Mouse (Mus musculus) heart, embryonic 16.5 days (tissue): ENCODE results near the gene Krtap19-1. TPM values are rescaled to one million over a fixed set of nuclear protein-coding genes. Genes with fewer than 3 reads are reported as not detected.

Experiments used
- ATAC-seq: fragments of 200-750 bp; cut with Nextera tagmentation; replicated peaks from 2 replicates; pipeline ENCODE4 v1.8.0; 2017; ENCODE audit warnings: moderate number of reproducible peaks; ENCODE audit not compliant: insufficient read depth, low FRiP score; ENCODE audit errors: extremely low read depth
- H3K27ac ChIP-seq: fragments of 300-500 bp; sonication (generic); 2 replicates; pipeline ENCODE4 v1.5.1; 2014; ENCODE audit warnings: mild to moderate bottlenecking, low read length, control low read depth, moderate library complexity
- H3K27me3 ChIP-seq: fragments of 300-500 bp; sonication (generic); 2 replicates; pipeline ENCODE4 v1.6.1; 2014; ENCODE audit warnings: low read length, mixed read lengths; ENCODE audit not compliant: control insufficient read depth, insufficient read depth
- H3K36me3 ChIP-seq: fragments of 300-500 bp; sonication (generic); 2 replicates; pipeline ENCODE4 v1.6.1; 2014; ENCODE audit not compliant: control insufficient read depth, insufficient read depth
- H3K4me1 ChIP-seq: fragments of 300-500 bp; sonication (generic); 2 replicates; pipeline ENCODE4 v1.6.1; 2014; ENCODE audit warnings: low read length, mixed read lengths; ENCODE audit not compliant: control insufficient read depth, insufficient read depth
- H3K4me2 ChIP-seq: fragments of 300-500 bp; sonication (generic); 2 replicates; pipeline ENCODE4 v1.6.1; 2014; ENCODE audit warnings: low read depth, mild to moderate bottlenecking, control low read depth, low read length
- H3K4me3 ChIP-seq: fragments of 300-500 bp; sonication (generic); 2 replicates; pipeline ENCODE4 v1.5.1; 2014; ENCODE audit warnings: mild to moderate bottlenecking, control low read depth, low read length
- H3K9ac ChIP-seq: fragments of 300-500 bp; sonication (generic); 2 replicates; pipeline ENCODE4 v1.6.1; 2014; ENCODE audit warnings: low read length, control low read depth
- H3K9me3 ChIP-seq: fragments of 300-500 bp; sonication (generic); replicated peaks from 2 replicates; pipeline ENCODE4 v1.6.1; 2016; ENCODE audit warnings: low read length; ENCODE audit not compliant: control insufficient read depth
- WGBS: fragments of 180-500 bp; shearing (Covaris S2); extraction: QIAGEN DNeasy Blood & Tissue Kit; methylation state at CpG from one replicate; pipeline ENCODE4 v1.1.7; 2014; 5-methylcytosine and 5-hydroxymethylcytosine counted together
- polyA plus RNA-seq: library from polyadenylated mRNA; unstranded; fragments of >200 nt; fragmentation: Nextera tagmentation; extraction: Ambion mirVana; gene quantifications from 2 replicates; pipeline ENCODE4 v1.2.1, GENCODE M21; 2015

Krtap19-1 gene
- not detected in 2 replicates for polyA plus RNA-seq

GRCm38 (mm10) chr16:88869311-88869710 lies at the start of gene Krtap19-1:
Gene Krtap19-1 (minus strand): TSS chr16:88869411.
- Histone ChIP-seq H3K36me3 (no peaks in the 10 kb centered on the region), H3K27ac (no peak within 1 kb of the TSS), H3K27me3 (no peaks in the 10 kb centered on the region), H3K4me3 (no peak within 1 kb of the TSS), H3K9me3 (no peaks in the 10 kb centered on the region), H3K4me2 (no peak within 1 kb of the TSS), H3K4me1 (no peaks in the 10 kb centered on the region), H3K9ac (no peak within 1 kb of the TSS)
- 78% methylated on average over 6 of the region's 6 CpGs for WGBS
- ATAC-seq, result no peak

- no peaks in the 10 kb centered on the region for H3K9me3 ChIP-seq
- H3K27ac ChIP-seq, result no peak within 1 kb of the TSS
- no peak within 1 kb of the TSS for H3K4me2 ChIP-seq
- H3K4me3 ChIP-seq, result no peak within 1 kb of the TSS
- 80% methylated on average over 6 of the region's 6 CpGs for WGBS
- no peaks in the 10 kb centered on the region for H3K36me3 ChIP-seq
- no peaks in the 10 kb centered on the region for H3K4me1 ChIP-seq
- H3K9ac ChIP-seq, result no peak within 1 kb of the TSS
- ATAC-seq, result no peak
- no peaks in the 10 kb centered on the region for H3K27me3 ChIP-seq
Observed at GRCm38 (mm10) chr16:88896357-88896756, 27.1 kb upstream of the Krtap19-1 start, which contains the start of gene Krtap19-5. Gene Krtap19-5 (minus strand): TSS chr16:88896457.

DNA sequence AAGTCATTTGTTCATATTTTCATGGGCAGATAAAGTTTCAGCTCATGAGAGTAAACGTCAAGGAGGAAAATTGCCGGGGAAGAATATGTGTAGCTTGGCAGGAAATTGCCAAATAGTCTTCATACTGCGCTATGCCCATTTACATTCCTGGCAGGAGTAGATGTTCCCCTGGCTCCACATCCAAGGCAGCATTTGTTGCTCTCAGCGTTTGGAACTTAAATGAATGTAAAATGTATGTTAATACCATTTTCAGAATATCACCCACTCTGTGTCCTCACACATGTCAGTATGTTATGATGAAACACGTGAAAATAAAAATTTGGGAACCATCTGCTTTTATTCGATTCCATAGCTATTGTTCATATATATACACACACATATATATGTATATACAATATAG lies 17.7 kb upstream of the Krtap19-1 start:
- Histone ChIP-seq H3K4me3 (no peak overlapping the region), H3K4me1 (no peaks in the 10 kb centered on the region), H3K27ac (no peak overlapping the region), H3K36me3 (no peaks in the 10 kb centered on the region), H3K9me3 (no peaks in the 10 kb centered on the region), H3K27me3 (no peaks in the 10 kb centered on the region), H3K4me2 (no peak overlapping the region), H3K9ac (no peak overlapping the region)
- no peak for ATAC-seq
- 77% methylated on average over 6 of the region's 6 CpGs for WGBS

GRCm38 (mm10) chr16:88884989-88885388 lies 15.8 kb upstream of the Krtap19-1 start, which contains the start of gene Krtap19-4:
Gene Krtap19-4 (minus strand): TSS chr16:88885089.
- Histone ChIP-seq H3K4me2 (no peak within 1 kb of the TSS), H3K27ac (no peak within 1 kb of the TSS), H3K27me3 (no peaks in the 10 kb centered on the region), H3K4me1 (no peaks in the 10 kb centered on the region), H3K4me3 (no peak within 1 kb of the TSS), H3K9me3 (no peaks in the 10 kb centered on the region), H3K36me3 (no peaks in the 10 kb centered on the region), H3K9ac (no peak within 1 kb of the TSS)
- WGBS, result 80% methylated on average over 5 of the region's 5 CpGs
- ATAC-seq, result no peak

DNA sequence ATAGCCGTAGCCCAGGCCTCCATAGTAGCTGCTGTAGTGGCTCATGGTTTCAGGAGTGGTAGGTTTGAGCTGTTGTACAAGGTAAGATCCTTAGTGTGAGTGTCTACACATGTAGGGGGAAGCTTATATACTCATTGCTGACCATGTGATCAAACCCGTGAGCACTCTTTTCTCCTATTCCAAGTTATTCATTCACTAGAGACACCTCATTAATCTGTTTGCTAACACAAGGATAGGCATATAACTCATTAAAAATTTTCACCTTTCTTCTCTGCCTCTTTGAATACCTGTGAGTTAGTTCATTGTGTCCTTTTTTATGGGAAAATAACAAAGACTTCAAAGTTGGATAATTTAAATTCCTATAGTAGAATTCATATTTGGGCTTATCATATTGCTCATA lies 8.7 kb upstream of the Krtap19-1 start, which contains the start of gene Krtap19-3:
Gene Krtap19-3, minus strand, starts transcription at position 101 of the 400 bp plus-strand sequence.
- no peaks in the 10 kb centered on the region for H3K36me3 ChIP-seq
- no peak within 1 kb of the TSS for H3K4me2 ChIP-seq
- no peak within 1 kb of the TSS for H3K9ac ChIP-seq
- no peaks in the 10 kb centered on the region for H3K4me1 ChIP-seq
- ATAC-seq, result no peak
- H3K9me3 ChIP-seq, result no peaks in the 10 kb centered on the region
- no peaks in the 10 kb centered on the region for H3K27me3 ChIP-seq
- no peak within 1 kb of the TSS for H3K4me3 ChIP-seq
- 89% methylated on average over 2 of the region's 2 CpGs for WGBS
- H3K27ac ChIP-seq, result no peak within 1 kb of the TSS

- no peak for ATAC-seq
- H3K9ac ChIP-seq, result no peak within 1 kb of the TSS
- no peaks in the 10 kb centered on the region for H3K4me1 ChIP-seq
- no peak within 1 kb of the TSS for H3K4me2 ChIP-seq
- WGBS, result 92% methylated on average over 3 of the region's 3 CpGs
- no peak within 1 kb of the TSS for H3K4me3 ChIP-seq
- no peaks in the 10 kb centered on the region for H3K36me3 ChIP-seq
- no peak within 1 kb of the TSS for H3K27ac ChIP-seq
- H3K27me3 ChIP-seq, result no peaks in the 10 kb centered on the region
- no peaks in the 10 kb centered on the region for H3K9me3 ChIP-seq
Observed at GRCm38 (mm10) chr16:88874169-88874568, 5.0 kb upstream of the Krtap19-1 start, which contains the start of gene Krtap19-2. Gene Krtap19-2 (minus strand): TSS chr16:88874269.

DNA sequence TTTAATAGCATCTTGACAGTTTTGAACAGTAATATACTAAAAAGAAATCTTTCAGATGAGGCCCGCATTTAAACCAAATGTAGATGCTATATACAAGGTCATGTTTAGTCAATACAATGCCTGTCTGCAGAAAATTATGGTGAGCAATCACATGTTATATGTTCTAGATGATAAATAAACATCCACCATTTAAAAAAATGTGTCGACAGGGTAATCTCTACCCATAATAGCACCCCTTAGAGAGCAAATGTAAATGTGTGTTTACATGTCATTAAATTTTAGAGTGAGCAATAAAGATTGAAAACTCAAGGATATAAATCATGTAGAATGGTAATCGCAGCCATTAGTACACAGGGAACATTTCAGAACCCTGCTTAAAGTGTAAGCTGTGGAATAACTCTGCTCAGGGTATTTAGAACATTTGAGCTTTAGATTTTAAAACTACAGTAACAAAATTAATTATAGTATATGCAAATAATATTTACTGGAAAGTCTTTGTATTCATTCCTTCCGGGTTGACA lies 4.3 kb downstream of the Krtap19-1 start:
- no peaks in the 10 kb centered on the region for H3K27me3 ChIP-seq
- H3K4me3 ChIP-seq, result no peak overlapping the region
- 76% methylated on average over 4 of the region's 4 CpGs for WGBS
- H3K4me1 ChIP-seq, result no peaks in the 10 kb centered on the region
- H3K36me3 ChIP-seq, result no peaks in the 10 kb centered on the region
- ATAC-seq, result no peak
- no peak overlapping the region for H3K27ac ChIP-seq
- H3K4me2 ChIP-seq, result no peak overlapping the region
- H3K9me3 ChIP-seq, result no peaks in the 10 kb centered on the region
- no peak overlapping the region for H3K9ac ChIP-seq

DNA sequence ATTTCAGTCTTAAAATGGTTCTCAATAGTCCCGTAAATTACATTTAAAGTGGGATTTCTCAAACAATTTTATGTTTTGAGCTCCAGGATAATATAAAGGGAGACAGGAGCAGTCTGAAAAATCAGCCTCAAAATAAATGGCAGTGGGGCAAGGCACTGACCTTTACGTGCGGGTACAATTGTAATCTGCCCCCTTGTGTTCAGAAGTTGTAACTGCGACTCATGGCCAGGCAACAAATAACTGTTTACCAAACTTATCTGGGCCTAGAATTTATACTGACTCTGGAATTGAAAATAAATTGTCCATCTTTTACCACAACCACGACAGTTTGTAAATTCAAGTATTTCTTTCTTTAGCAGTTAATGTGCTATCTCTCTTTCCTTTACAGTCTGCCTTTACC lies 17.8 kb downstream of the Krtap19-1 start:
- 9% methylated on average over 5 of the region's 5 CpGs for WGBS
- Histone ChIP-seq H3K36me3 (no peaks in the 10 kb centered on the region), H3K27ac (no peak overlapping the region), H3K4me1 (no peaks in the 10 kb centered on the region), H3K4me2 (no peak overlapping the region), H3K4me3 (no peak overlapping the region), H3K27me3 (no peaks in the 10 kb centered on the region), H3K9ac (no peak overlapping the region), H3K9me3 (no peaks in the 10 kb centered on the region)
- ATAC-seq, result no peak

GRCm38 (mm10) chr16:88848558-88848957 lies 20.7 kb downstream of the Krtap19-1 start:
- H3K9ac ChIP-seq, result no peak overlapping the region
- 82% methylated on average over 4 of the region's 4 CpGs for WGBS
- ATAC-seq, result no peak
- no peak overlapping the region for H3K4me2 ChIP-seq
- no peaks in the 10 kb centered on the region for H3K36me3 ChIP-seq
- H3K4me1 ChIP-seq, result no peaks in the 10 kb centered on the region
- no peaks in the 10 kb centered on the region for H3K27me3 ChIP-seq
- H3K4me3 ChIP-seq, result no peak overlapping the region
- no peaks in the 10 kb centered on the region for H3K9me3 ChIP-seq
- H3K27ac ChIP-seq, result no peak overlapping the region
